Mouse (Mus musculus) stomach, postnatal 0 days (tissue): ENCODE results near the gene Pon3.

Experiments
- CTCF ChIP-seq: IDR thresholded peaks from 2 replicates; pipeline ENCODE4 v1.5.1; 2016; ENCODE audit warnings: antibody characterized with exemption, low read depth, mild to moderate bottlenecking, moderate library complexity
- EP300 ChIP-seq: optimal IDR thresholded peaks from 2 replicates; pipeline ENCODE3; 2016; ENCODE audit warnings: antibody characterized with exemption

GRCm38 (mm10) chr6:5187586-5187985 lies 68.5 kb downstream of the Pon3 start:
- TF ChIP-seq CTCF = no peak
- no peak for TF ChIP-seq EP300
